Mouse (Mus musculus): Measurements from ENCODE around the gene Nkg7. TPM values are rescaled to one million over a fixed set of nuclear protein-coding genes. Genes with fewer than 3 reads are reported as not detected.

The Nkg7 gene
- not detected for polyA plus RNA-seq (2014; fragmentation: Illumina TruSeq; extraction: RNeasy Lipid Tissue Mini Kit (QIAGEN cat#74804); ENCODE audit: low read depth, low replicate concordance)

GRCm38 (mm10) chr7:43436341-43437255 lies at the start of gene Nkg7:
TSS of gene Nkg7 (plus strand) at chr7:43437073.

GRCm38 (mm10) chr7:43408131-43408553 lies 28.7 kb upstream of the Nkg7 start, which contains the start of gene Siglecg:
TSS of gene Siglecg (plus strand) at chr7:43408204.

DNA sequence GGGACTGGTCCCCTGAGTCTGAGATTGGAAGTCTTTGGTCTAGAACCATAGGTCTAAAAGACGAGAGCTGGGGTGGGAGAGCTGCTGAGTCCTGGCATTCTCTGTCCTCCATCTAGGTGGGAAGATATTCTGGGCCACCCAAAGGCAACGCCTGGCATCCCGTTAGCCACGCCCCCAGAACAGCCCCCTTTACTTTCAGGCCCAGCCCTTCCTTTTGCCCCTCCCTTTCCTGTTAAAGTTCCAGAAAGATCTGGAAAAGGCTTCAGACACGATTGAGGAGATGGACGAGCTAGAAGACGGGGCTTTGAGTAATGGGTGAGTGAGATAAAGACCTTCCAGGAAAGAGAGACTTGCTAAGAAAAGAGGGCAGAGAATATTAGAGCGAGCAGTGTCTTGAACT lies 9.5 kb upstream of the Nkg7 start, which contains the start of gene Lim2:
Gene Lim2 (plus strand): TSS at position 265 of the 400 bp plus-strand sequence.

GRCm38 (mm10) chr7:43440482-43440881 lies 3.6 kb downstream of the Nkg7 start, which contains the start of gene Cldnd2:
TSS of gene Cldnd2 (plus strand) at chr7:43440782.

DNA sequence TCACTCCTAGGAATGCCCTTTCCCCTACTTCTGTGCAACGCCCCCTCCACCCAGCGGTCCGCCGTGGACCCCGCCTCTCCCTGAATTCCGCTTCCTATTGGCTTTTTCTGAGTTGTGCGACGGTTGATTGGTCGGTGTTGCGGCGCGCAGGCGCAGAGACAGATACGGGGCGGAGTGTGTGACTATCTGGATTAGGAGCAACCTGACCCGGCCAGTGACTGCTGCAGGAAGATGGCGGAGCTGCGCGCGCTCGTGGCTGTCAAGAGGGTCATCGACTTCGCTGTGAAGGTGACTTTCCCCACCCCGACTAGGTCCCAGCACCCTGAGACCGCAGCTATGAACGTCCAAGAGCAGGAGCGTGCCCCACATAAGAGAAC lies 7.0 kb downstream of the Nkg7 start, which contains the start of the genes Etfb and Gm45233:
Gene Etfb (plus strand): TSS at position 167 of the 377 bp plus-strand sequence.
Gene Gm45233 (plus strand): TSS at position 212 of the 377 bp plus-strand sequence.

GRCm38 (mm10) chr7:43462851-43463250 lies 26.0 kb downstream of the Nkg7 start, which contains the start of gene Vsig10l:
TSS of gene Vsig10l (plus strand) at chr7:43463151.

Other genes starting within 250 kb of the Nkg7 start
- 25.7 TPM for gene Zfp715, start 123.8 kb upstream of the Nkg7 start, polyA plus RNA-seq (2014; fragmentation: Illumina TruSeq; extraction: RNeasy Lipid Tissue Mini Kit (QIAGEN cat#74804); ENCODE audit: low read depth, low replicate concordance)
- not detected for gene Siglecf, start 85.7 kb upstream of the Nkg7 start, polyA plus RNA-seq (2014; fragmentation: Illumina TruSeq; extraction: RNeasy Lipid Tissue Mini Kit (QIAGEN cat#74804); ENCODE audit: low read depth, low replicate concordance)
- gene Siglecg, start 28.9 kb upstream of the Nkg7 start, polyA plus RNA-seq (2014; fragmentation: Illumina TruSeq; extraction: RNeasy Lipid Tissue Mini Kit (QIAGEN cat#74804); ENCODE audit: low read depth, low replicate concordance): 0.42 TPM
- gene Lim2, start 9.4 kb upstream of the Nkg7 start, polyA plus RNA-seq (2014; fragmentation: Illumina TruSeq; extraction: RNeasy Lipid Tissue Mini Kit (QIAGEN cat#74804); ENCODE audit: low read depth, low replicate concordance): not detected
- gene Cldnd2, start 3.7 kb downstream of the Nkg7 start, polyA plus RNA-seq (2014; fragmentation: Illumina TruSeq; extraction: RNeasy Lipid Tissue Mini Kit (QIAGEN cat#74804); ENCODE audit: low read depth, low replicate concordance): not detected
- gene Etfb, start 7.0 kb downstream of the Nkg7 start, polyA plus RNA-seq (2014; fragmentation: Illumina TruSeq; extraction: RNeasy Lipid Tissue Mini Kit (QIAGEN cat#74804); ENCODE audit: low read depth, low replicate concordance): 1,679 TPM
- not detected for gene Gm45233, start 7.1 kb downstream of the Nkg7 start, polyA plus RNA-seq (2014; fragmentation: Illumina TruSeq; extraction: RNeasy Lipid Tissue Mini Kit (QIAGEN cat#74804); ENCODE audit: low read depth, low replicate concordance)
- gene Vsig10l, start 26.1 kb downstream of the Nkg7 start, polyA plus RNA-seq (2014; fragmentation: Illumina TruSeq; extraction: RNeasy Lipid Tissue Mini Kit (QIAGEN cat#74804); ENCODE audit: low read depth, low replicate concordance): 2.5 TPM
- gene Iglon5, start 53.0 kb downstream of the Nkg7 start, polyA plus RNA-seq (2014; fragmentation: Illumina TruSeq; extraction: RNeasy Lipid Tissue Mini Kit (QIAGEN cat#74804); ENCODE audit: low read depth, low replicate concordance): 0.39 TPM
- not detected for gene 4931406B18Rik, start 68.9 kb downstream of the Nkg7 start, polyA plus RNA-seq (2014; fragmentation: Illumina TruSeq; extraction: RNeasy Lipid Tissue Mini Kit (QIAGEN cat#74804); ENCODE audit: low read depth, low replicate concordance)
- gene Cd33, start 107.4 kb downstream of the Nkg7 start, polyA plus RNA-seq (2014; fragmentation: Illumina TruSeq; extraction: RNeasy Lipid Tissue Mini Kit (QIAGEN cat#74804); ENCODE audit: low read depth, low replicate concordance): 1.6 TPM
- gene Zfp658, start 125.2 kb downstream of the Nkg7 start, polyA plus RNA-seq (2014; fragmentation: Illumina TruSeq; extraction: RNeasy Lipid Tissue Mini Kit (QIAGEN cat#74804); ENCODE audit: low read depth, low replicate concordance): 1.1 TPM
- gene Zfp719, start 142.5 kb downstream of the Nkg7 start, polyA plus RNA-seq (2014; fragmentation: Illumina TruSeq; extraction: RNeasy Lipid Tissue Mini Kit (QIAGEN cat#74804); ENCODE audit: low read depth, low replicate concordance): 2.9 TPM
- gene Zfp819, start 170.1 kb downstream of the Nkg7 start, polyA plus RNA-seq (2014; fragmentation: Illumina TruSeq; extraction: RNeasy Lipid Tissue Mini Kit (QIAGEN cat#74804); ENCODE audit: low read depth, low replicate concordance): not detected
- gene Ceacam18, start 197.6 kb downstream of the Nkg7 start, polyA plus RNA-seq (2014; fragmentation: Illumina TruSeq; extraction: RNeasy Lipid Tissue Mini Kit (QIAGEN cat#74804); ENCODE audit: low read depth, low replicate concordance): not detected
- 1.2 TPM for gene Siglece, start 223.1 kb downstream of the Nkg7 start, polyA plus RNA-seq (2014; fragmentation: Illumina TruSeq; extraction: RNeasy Lipid Tissue Mini Kit (QIAGEN cat#74804); ENCODE audit: low read depth, low replicate concordance)
- 2.5 TPM for gene Ctu1, start 234.9 kb downstream of the Nkg7 start, polyA plus RNA-seq (2014; fragmentation: Illumina TruSeq; extraction: RNeasy Lipid Tissue Mini Kit (QIAGEN cat#74804); ENCODE audit: low read depth, low replicate concordance)